Mouse (Mus musculus): ENCODE results near the gene Gm28710. TPM values are rescaled to one million over a fixed set of nuclear protein-coding genes. Genes with fewer than 3 reads are reported as not detected.

Gm28710 gene
- polyA plus RNA-seq (2012; rRNA removed), result not detected in 2 replicates

DNA sequence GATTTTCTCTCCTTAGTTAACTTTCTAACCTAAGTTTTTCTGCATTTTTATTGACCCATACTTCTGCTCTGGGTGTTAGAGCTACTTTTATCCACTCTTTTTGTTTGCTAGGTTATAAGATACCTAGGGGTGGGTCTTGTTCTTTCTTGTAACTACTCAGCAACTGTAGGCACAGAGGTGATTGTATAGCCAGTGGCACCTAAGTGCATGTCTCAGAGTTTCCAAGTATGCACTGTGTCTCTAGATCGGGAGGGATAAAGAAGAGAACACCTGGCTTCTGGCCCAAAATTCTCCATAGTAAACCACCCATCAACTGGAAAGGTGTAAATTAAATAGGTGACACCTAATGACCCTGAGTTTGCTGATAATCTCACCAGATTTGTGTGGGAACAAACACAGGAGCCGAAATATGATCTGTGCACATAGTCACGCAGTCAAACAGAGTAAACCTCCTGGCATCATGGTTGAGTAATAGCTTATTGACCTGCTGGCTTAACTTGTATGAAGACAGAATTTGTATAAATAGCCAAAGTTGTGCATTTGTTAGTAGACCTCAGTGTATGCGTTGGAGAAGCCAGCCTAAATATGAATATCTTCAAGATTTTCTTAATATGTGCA, at the start of gene Gm28710:
Gm28710 (plus strand) TSS at position 568 of the 618 bp plus-strand sequence.

Other genes with a start within 250 kb of the Gm28710 start
- 0.26 and 0.68 TPM in 2 replicates for gene Hgf, start 238.3 kb upstream of the Gm28710 start, polyA plus RNA-seq (2012; rRNA removed)

Data from central nervous system, embryonic 14 days (tissue).